Mouse (Mus musculus): ENCODE data around the gene Mapk9. TPM values are rescaled to one million over a fixed set of nuclear protein-coding genes. Genes with fewer than 3 reads are reported as not detected.

Mapk9 gene
- polyA plus RNA-seq, 1 experiment, result 11.9 TPM

DNA sequence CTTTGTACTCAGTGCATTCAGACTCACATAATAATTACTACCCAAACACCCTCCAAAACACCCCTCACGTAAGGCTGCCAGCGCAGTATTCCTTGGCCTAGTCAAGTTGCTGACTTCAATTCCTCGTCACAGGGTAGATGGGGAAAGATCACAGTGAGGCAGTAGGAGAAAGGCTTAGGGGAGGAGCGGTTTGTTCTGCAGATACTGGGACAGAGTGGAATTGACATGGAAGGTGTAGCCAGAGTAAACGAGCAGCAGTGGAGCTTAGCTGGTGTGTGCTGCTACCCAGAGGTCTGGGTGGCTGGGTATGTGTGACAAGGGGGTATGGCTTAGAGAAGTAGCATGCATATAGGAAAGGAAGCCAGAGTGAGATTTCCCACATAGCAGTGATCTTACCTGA, 20.8 kb downstream of the Mapk9 start:
- DNase-seq (ENCODE audit: low read depth in 1 of 2, low spot score in 2 of 2), result no peak
- no peaks in the 10 kb centered on the region for H3K27me3 ChIP-seq (ENCODE audit: control insufficient read depth, insufficient read depth, low read length)
- WGBS, result 94% methylated on average over 5 of the region's 5 CpGs
- H3K27ac ChIP-seq (ENCODE audit: insufficient read depth, low read length), result no peak overlapping the region
- TF ChIP-seq CTCF (IDR thresholded peaks at IDR 0.05; ENCODE audit: extremely low read depth, insufficient read depth, insufficient read length, insufficient replicate concordance), result no peak
- no peak for TF ChIP-seq POLR2A (IDR thresholded peaks at IDR 0.05; ENCODE audit: low read depth, low read length)
- H3K4me3 ChIP-seq (ENCODE audit: extremely low read depth, insufficient read depth, insufficient read length), result no peak overlapping the region
- peaks cover 8% of the 10 kb centered on the region for H3K36me3 ChIP-seq (ENCODE audit: control insufficient read depth, insufficient read depth, low read length)
- H3K4me1 ChIP-seq (ENCODE audit: control insufficient read depth, insufficient read depth, insufficient read length), result no peaks in the 10 kb centered on the region

DNA sequence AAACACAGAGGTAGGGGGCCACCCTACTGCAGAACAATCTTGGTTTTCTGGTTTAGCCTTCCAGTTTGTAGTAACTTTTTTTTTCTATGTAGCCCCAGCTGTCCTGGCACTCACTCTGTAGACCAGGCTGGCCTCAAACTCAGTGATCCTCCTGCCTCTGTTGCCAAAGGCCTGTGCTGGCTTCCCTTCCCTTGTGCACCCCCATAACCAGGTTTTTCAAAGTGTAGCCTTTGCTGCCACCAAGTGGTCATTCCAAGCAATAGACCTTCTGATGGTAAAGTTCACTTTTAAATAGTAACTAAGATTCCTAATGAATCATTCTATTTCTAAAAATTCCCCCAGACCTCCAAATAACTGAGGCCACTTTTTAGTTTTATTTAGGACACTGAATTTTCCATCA, 23.2 kb downstream of the Mapk9 start:
- Histone ChIP-seq H3K4me1 (ENCODE audit: control insufficient read depth, insufficient read depth, insufficient read length) (no peaks in the 10 kb centered on the region), H3K27ac (ENCODE audit: insufficient read depth, low read length) (no peak overlapping the region), H3K27me3 (ENCODE audit: control insufficient read depth, insufficient read depth, low read length) (no peaks in the 10 kb centered on the region), H3K4me3 (ENCODE audit: extremely low read depth, insufficient read depth, insufficient read length) (no peak overlapping the region), H3K36me3 (ENCODE audit: control insufficient read depth, insufficient read depth, low read length) (peaks cover 14% of the 10 kb centered on the region)
- DNase-seq (ENCODE audit: low read depth in 1 of 2, low spot score in 2 of 2), result peak; percentile 34 to 46
- TF ChIP-seq POLR2A (IDR thresholded peaks at IDR 0.05; ENCODE audit: low read depth, low read length), result no peak
- peak; percentile 66; the same call in 1 of the 2 replicates for TF ChIP-seq CTCF (IDR thresholded peaks at IDR 0.05; ENCODE audit: extremely low read depth, insufficient read depth, insufficient read length, insufficient replicate concordance)

GRCm38 (mm10) chr11:49871914-49872313, 25.4 kb downstream of the Mapk9 start:
- peak; percentile 4 to 27 for DNase-seq (ENCODE audit: low read depth in 1 of 2, low spot score in 2 of 2)
- Histone ChIP-seq H3K4me1 (ENCODE audit: control insufficient read depth, insufficient read depth, insufficient read length) (no peaks in the 10 kb centered on the region), H3K27me3 (ENCODE audit: control insufficient read depth, insufficient read depth, low read length) (no peaks in the 10 kb centered on the region), H3K4me3 (ENCODE audit: extremely low read depth, insufficient read depth, insufficient read length) (no peak overlapping the region), H3K36me3 (ENCODE audit: control insufficient read depth, insufficient read depth, low read length) (peaks cover 12% of the 10 kb centered on the region; the same call in 1 of the 2 replicates), H3K27ac (ENCODE audit: insufficient read depth, low read length) (no peak overlapping the region)
- 65% methylated on average over 6 of the region's 6 CpGs for WGBS
- peak; percentile 19; the same call in 1 of the 2 replicates for TF ChIP-seq CTCF (IDR thresholded peaks at IDR 0.05; ENCODE audit: extremely low read depth, insufficient read depth, insufficient read length, insufficient replicate concordance)
- TF ChIP-seq POLR2A (IDR thresholded peaks at IDR 0.05; ENCODE audit: low read depth, low read length), result no peak

DNA sequence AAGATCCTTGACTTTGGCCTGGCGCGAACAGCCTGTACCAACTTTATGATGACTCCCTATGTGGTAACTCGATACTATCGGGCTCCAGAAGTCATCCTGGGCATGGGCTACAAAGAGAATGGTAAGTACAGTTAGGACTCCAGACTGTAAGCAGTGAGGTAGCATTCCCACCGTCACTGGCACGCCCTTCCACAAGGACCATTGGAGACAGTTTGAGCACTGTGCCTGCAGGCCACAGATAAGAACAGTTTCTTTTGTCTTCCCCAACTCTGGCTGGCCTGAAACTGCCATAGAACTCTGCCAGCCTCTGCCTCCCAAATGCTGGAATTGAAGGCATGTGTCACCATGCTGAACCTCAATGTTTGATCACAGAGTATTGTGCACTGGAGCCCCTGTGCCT, 26.2 kb downstream of the Mapk9 start:
- DNase-seq (ENCODE audit: low read depth in 1 of 2, low spot score in 2 of 2), result no peak
- no peak overlapping the region for H3K4me3 ChIP-seq (ENCODE audit: extremely low read depth, insufficient read depth, insufficient read length)
- H3K4me1 ChIP-seq (ENCODE audit: control insufficient read depth, insufficient read depth, insufficient read length), result no peaks in the 10 kb centered on the region
- no peak overlapping the region for H3K27ac ChIP-seq (ENCODE audit: insufficient read depth, low read length)
- no peaks in the 10 kb centered on the region for H3K27me3 ChIP-seq (ENCODE audit: control insufficient read depth, insufficient read depth, low read length)
- TF ChIP-seq POLR2A (IDR thresholded peaks at IDR 0.05; ENCODE audit: low read depth, low read length) (no peak), CTCF (IDR thresholded peaks at IDR 0.05; ENCODE audit: extremely low read depth, insufficient read depth, insufficient read length, insufficient replicate concordance) (no peak)
- H3K36me3 ChIP-seq (ENCODE audit: control insufficient read depth, insufficient read depth, low read length), result peaks cover 14% of the 10 kb centered on the region; the same call in 1 of the 2 replicates
- 91% methylated on average over 6 of the region's 6 CpGs for WGBS

DNA sequence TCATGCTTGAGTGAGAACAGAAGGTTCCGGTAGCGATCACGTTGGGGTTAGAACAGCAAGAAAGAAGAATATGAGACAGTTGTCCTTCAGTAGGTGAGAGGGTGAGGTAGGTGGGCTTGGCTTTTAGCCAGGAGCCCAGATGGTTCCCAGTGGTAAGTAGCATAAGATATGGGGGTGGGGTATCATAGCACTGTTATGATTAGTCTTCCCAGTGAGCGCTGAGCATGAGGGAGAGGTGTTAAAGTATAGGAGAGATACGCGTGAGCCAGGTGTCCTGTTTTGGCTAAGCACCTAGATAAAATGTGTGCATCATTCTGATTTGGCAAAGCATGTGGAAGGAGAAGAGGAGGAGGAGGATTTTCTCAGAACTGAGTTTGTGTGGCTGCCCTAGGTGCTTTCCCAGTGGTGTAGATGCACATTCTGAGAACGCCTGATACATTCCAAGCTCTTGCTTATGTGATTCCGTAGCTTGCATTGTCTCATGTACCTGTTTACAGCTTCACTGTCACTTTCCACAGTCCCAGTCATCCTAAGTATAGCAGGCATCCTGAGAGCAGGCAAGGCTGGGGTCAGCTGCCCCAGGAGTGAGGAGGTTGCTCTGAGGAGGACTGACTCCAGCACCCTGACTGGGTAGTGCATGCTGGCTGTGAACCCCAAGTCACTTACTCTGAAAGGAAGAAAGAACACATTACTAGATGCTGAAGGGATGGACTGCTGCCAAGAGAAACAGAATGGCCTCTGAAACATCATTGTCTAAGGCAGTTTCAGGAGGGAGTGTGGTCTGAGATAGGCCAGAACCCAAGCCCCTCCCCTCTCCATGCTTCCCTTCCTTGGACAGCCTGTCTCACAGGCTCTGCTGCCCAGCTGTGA, 30.6 kb downstream of the Mapk9 start:
- Histone ChIP-seq H3K27ac (ENCODE audit: insufficient read depth, low read length) (no peak overlapping the region), H3K4me3 (ENCODE audit: extremely low read depth, insufficient read depth, insufficient read length) (no peak overlapping the region), H3K27me3 (ENCODE audit: control insufficient read depth, insufficient read depth, low read length) (no peaks in the 10 kb centered on the region), H3K4me1 (ENCODE audit: control insufficient read depth, insufficient read depth, insufficient read length) (no peaks in the 10 kb centered on the region), H3K36me3 (ENCODE audit: control insufficient read depth, insufficient read depth, low read length) (peaks cover 20% of the 10 kb centered on the region; the same call in 1 of the 2 replicates)
- 89% methylated on average over 8 of the region's 8 CpGs for WGBS
- TF ChIP-seq POLR2A (IDR thresholded peaks at IDR 0.05; ENCODE audit: low read depth, low read length) (no peak), CTCF (IDR thresholded peaks at IDR 0.05; ENCODE audit: extremely low read depth, insufficient read depth, insufficient read length, insufficient replicate concordance) (no peak)
- DNase-seq (ENCODE audit: low read depth in 1 of 2, low spot score in 2 of 2), result no peak

DNA sequence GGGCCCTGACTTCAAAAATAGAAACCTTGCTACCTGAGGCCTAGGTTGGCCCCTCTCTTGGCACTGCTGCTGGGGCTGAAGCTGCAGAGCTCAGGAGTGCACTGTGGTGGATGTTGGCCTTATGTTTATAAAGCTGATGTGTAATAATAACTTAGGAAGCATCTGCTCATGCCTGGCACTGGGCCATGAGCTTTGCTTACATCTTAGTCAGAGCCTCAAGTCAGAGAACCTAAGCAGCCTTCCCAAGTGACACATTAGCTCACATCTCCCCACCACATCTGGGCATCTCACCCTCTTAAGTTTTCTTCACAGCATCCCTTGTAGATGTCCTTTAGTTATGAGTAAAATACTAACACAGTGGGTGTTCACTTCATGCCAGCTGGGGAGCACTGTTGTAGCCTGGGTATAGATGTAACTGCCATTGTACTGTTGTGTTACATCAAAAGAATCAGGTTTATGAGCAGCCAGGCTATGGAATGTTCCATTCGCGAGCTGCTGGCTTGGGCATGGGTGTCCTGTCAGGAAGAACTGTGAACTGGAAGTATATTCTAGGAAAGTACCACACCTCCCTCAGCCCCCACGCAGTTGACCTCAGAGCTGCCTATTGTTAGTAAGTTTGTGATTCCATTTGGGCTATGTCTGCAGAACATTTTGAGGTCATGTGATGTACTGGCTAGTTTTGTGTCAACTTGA, 33.5 kb downstream of the Mapk9 start:
- 95% methylated on average over 3 of the region's 3 CpGs for WGBS
- no peak for DNase-seq (ENCODE audit: low read depth in 1 of 2, low spot score in 2 of 2)
- H3K36me3 ChIP-seq (ENCODE audit: control insufficient read depth, insufficient read depth, low read length), result peaks cover 23% of the 10 kb centered on the region
- no peak overlapping the region for H3K4me3 ChIP-seq (ENCODE audit: extremely low read depth, insufficient read depth, insufficient read length)
- no peaks in the 10 kb centered on the region for H3K4me1 ChIP-seq (ENCODE audit: control insufficient read depth, insufficient read depth, insufficient read length)
- no peak overlapping the region for H3K27ac ChIP-seq (ENCODE audit: insufficient read depth, low read length)
- H3K27me3 ChIP-seq (ENCODE audit: control insufficient read depth, insufficient read depth, low read length), result no peaks in the 10 kb centered on the region
- TF ChIP-seq POLR2A (IDR thresholded peaks at IDR 0.05; ENCODE audit: low read depth, low read length) (no peak), CTCF (IDR thresholded peaks at IDR 0.05; ENCODE audit: extremely low read depth, insufficient read depth, insufficient read length, insufficient replicate concordance) (no peak)

Measured in spleen, adult 2 months (tissue).